Mouse (Mus musculus) limb, embryonic 10.5 days (tissue): ENCODE data around the gene Chsy1. TPM values are rescaled to one million over a fixed set of nuclear protein-coding genes. Genes with fewer than 3 reads are reported as not detected.
A peak's percentile ranks its signal among the peaks of the same experiment; 100 is the strongest.

Experiments
- DNase-seq: peaks from one replicate; pipeline ENCODE4 v3.0.0-alpha.2; 2017; ENCODE audit warnings: low spot score
- H3K27ac ChIP-seq: fragments of 300-500 bp; sonication (generic); 2 replicates; pipeline ENCODE4 v1.5.1; 2016; ENCODE audit warnings: mild to moderate bottlenecking
- H3K27me3 ChIP-seq: fragments of 300-500 bp; sonication (generic); 2 replicates; pipeline ENCODE4 v1.6.1; 2016; ENCODE audit warnings: low read depth, mild to moderate bottlenecking; ENCODE audit not compliant: poor library complexity, severe bottlenecking
- H3K36me3 ChIP-seq: fragments of 300-500 bp; sonication (generic); 2 replicates; pipeline ENCODE4 v1.6.1; 2016; ENCODE audit warnings: mild to moderate bottlenecking, moderate library complexity
- H3K4me1 ChIP-seq: fragments of 300-500 bp; sonication (generic); 2 replicates; pipeline ENCODE4 v1.6.1; 2016
- H3K4me3 ChIP-seq: fragments of 300-500 bp; sonication (generic); 2 replicates; pipeline ENCODE4 v1.5.1; 2016; ENCODE audit warnings: mild to moderate bottlenecking, moderate library complexity
- H3K9me3 ChIP-seq: fragments of 300-500 bp; sonication (generic); replicated peaks from 2 replicates; pipeline ENCODE4 v1.6.1; 2016; ENCODE audit warnings: mild to moderate bottlenecking
- WGBS: fragments of 180-500 bp; shearing (Covaris S2); methylation state at CpG from one replicate; pipeline ENCODE4 v1.1.7; 2016; 5-methylcytosine and 5-hydroxymethylcytosine counted together
- polyA plus RNA-seq: library from polyadenylated mRNA; unstranded; fragments of >200 nt; fragmentation: Nextera tagmentation; extraction: Ambion mirVana; gene quantifications from 2 replicates; pipeline ENCODE4 v1.2.1, GENCODE M21; 2016

The Chsy1 gene
- polyA plus RNA-seq, 1 experiment from 2014 or later: 14.8 TPM

DNA sequence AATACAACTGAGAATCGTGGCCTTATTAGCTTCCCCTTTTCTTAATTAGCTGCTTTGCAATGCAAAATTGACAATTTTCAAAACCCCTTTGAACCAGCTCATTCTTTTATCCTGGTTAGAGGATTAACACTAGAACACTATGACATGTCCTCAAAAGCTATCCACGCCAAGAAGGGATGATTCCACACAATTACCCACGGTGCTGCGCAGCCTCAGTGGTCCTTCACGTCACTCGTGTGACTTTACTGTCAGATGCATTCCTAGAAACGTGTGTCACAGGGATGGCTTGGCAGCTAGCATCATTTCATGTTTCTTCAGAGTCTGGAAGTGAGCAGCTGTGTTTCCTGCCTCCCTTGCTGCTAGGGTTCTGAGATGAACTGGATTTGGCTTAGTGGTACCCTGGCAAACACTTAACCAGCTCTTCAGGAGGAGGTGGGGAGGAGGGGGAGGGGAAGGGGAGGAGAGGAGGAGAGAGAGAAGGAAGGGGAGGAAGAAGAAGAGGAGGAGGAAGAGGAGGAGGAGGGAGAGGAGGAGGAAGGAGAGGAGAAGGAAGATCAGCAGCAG is 108.3 kb downstream of the Chsy1 start:
- 86% methylated on average over 7 of the region's 7 CpGs for WGBS
- peak overlapping the region; percentile 84 for H3K27ac ChIP-seq
- 0 out of 2 replicates have a peak overlapping the region, but pooled peaks have one; percentile 19 for H3K4me3 ChIP-seq
- H3K9me3 ChIP-seq: no peaks in the 10 kb centered on the region
- DNase-seq: no peak
- no peaks in the 10 kb centered on the region for H3K27me3 ChIP-seq
- no peaks in the 10 kb centered on the region for H3K36me3 ChIP-seq
- H3K4me1 ChIP-seq: peaks cover 47% of the 10 kb centered on the region

GRCm38 (mm10) chr7:66218193-66219014 is 109.1 kb downstream of the Chsy1 start:
- H3K27ac ChIP-seq: peak overlapping the region; percentile 84
- no peaks in the 10 kb centered on the region for H3K9me3 ChIP-seq
- WGBS: 32% methylated on average over 9 of the region's 9 CpGs
- DNase-seq: peak; percentile 57
- 0 out of 2 replicates have a peak overlapping the region, but pooled peaks have one; percentile 19 for H3K4me3 ChIP-seq
- no peaks in the 10 kb centered on the region for H3K36me3 ChIP-seq
- peaks cover 52% of the 10 kb centered on the region for H3K4me1 ChIP-seq
- H3K27me3 ChIP-seq: no peaks in the 10 kb centered on the region

DNA sequence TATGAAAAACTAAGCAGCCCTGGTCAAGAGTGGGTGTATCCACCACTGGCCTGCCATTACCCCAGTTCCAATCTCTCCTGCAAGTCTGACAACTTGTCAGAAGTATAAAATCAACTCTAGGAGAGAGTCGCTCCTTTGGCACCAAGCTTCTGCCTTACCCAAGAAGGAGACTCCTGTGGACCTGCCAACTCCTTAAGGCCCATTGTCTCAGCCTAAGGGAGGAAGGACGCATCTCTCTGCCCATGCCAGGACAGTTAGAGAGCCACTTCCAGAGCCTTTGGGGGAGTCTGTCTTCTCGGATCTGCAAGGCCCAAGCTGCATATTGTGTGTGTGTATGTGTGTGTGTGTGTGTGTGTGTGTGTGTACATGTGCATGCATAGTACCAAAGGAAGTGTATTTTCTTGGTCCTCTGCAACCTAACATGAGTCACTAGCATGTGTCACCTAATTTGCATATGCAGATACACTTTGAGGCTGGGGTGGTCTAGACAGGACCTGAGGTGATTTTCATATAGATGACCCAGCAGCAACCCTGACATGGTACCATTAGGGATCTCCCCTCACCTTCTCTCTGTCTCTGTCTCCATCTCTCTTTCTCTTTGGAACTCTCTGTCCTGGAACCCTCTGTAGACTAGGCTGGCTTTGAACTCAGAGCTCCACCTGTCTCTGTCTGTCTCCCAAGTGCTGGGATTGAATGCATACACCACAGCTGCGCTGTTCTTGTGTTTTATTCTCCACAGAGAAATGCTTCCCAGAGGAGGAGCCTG is 109.9 kb downstream of the Chsy1 start:
- 88% methylated on average over 4 of the region's 4 CpGs for WGBS
- no peaks in the 10 kb centered on the region for H3K27me3 ChIP-seq
- H3K36me3 ChIP-seq: no peaks in the 10 kb centered on the region
- H3K4me3 ChIP-seq: no peak overlapping the region
- H3K4me1 ChIP-seq: peaks cover 52% of the 10 kb centered on the region
- H3K27ac ChIP-seq: peak overlapping the region; percentile 84
- H3K9me3 ChIP-seq: no peaks in the 10 kb centered on the region
- DNase-seq: peak; percentile 27

DNA sequence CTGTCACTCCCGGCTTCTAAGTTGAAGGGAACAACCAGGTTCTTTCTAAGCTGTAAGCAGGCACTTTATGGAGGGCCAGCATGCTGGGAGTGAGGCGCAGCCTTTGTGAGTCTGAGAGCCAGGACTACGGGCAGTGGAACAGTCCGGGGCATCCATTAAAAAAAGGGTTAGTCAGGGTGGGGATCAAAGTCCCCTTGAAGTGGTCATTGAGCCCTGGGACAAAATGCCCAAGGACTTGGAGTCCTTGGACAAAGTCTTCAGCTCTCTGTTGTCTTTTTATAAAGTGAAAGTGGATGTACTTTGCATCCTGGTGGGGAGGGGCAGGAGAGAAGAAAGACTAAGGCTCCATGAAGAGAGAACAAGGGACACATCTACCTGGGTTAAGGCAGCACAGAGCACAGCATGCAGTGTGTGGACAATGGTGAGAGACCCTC is 110.5 kb downstream of the Chsy1 start:
- Histone ChIP-seq H3K36me3 (no peaks in the 10 kb centered on the region), H3K4me3 (no peak overlapping the region), H3K27ac (peak overlapping the region; percentile 84; the same call in 1 of the 2 replicates), H3K9me3 (no peaks in the 10 kb centered on the region), H3K27me3 (no peaks in the 10 kb centered on the region), H3K4me1 (peaks cover 52% of the 10 kb centered on the region)
- DNase-seq: peak; percentile 19
- WGBS: 78% methylated on average over 4 of the region's 4 CpGs

DNA sequence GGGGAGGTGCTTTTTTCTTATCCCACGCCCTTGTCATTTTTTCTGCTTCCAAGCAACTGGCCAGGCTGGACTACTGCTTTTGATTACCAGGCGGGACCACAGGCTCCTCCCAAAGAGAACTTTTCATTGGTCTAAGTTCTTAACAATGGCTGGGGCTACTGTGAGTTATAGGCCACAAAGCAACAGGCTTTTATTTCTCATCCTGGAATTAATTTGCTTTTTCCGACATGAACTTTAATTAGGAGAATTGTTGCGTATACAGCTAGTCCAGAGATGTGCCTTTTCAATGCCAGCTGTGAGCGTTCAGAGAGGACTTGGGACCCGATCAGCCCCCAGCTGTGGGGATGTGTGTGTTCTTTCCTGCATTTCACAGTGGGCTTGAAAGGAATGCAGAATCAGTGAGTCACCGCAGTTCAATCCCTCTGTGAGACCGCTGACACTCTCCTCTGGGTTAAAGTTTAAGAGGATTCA is 113.3 kb downstream of the Chsy1 start:
- H3K4me1 ChIP-seq: peaks cover 37% of the 10 kb centered on the region
- no peaks in the 10 kb centered on the region for H3K9me3 ChIP-seq
- H3K27ac ChIP-seq: peak overlapping the region; percentile 81
- 33% methylated on average over 8 of the region's 8 CpGs for WGBS
- no peaks in the 10 kb centered on the region for H3K36me3 ChIP-seq
- no peaks in the 10 kb centered on the region for H3K27me3 ChIP-seq
- H3K4me3 ChIP-seq: peak overlapping the region; percentile 31
- peak; percentile 56 for DNase-seq

Other genes starting within 250 kb of the Chsy1 start
- gene Pcsk6, start 247.8 kb upstream of the Chsy1 start, polyA plus RNA-seq: 1.1 and 1.8 TPM in 2 replicates
- gene Gm45213, start 65.9 kb upstream of the Chsy1 start, polyA plus RNA-seq: not detected in 2 replicates
- 276 and 312 TPM in 2 replicates for gene Snrpa1, start 50.5 kb upstream of the Chsy1 start, polyA plus RNA-seq
- gene Selenos, start 29.9 kb upstream of the Chsy1 start, polyA plus RNA-seq: 83.0 and 83.5 TPM in 2 replicates